Mouse (Mus musculus) erythroid progenitor cell, adult 5-6 weeks (primary cell): ENCODE measurements around the gene Dagla. TPM values are rescaled to one million over a fixed set of nuclear protein-coding genes. Genes with fewer than 3 reads are reported as not detected.

Experiments
- ATAC-seq: replicated peaks from 2 replicates; pipeline ENCODE4 v1.8.0; 2016; ENCODE audit warnings: moderate number of reproducible peaks, mild to moderate bottlenecking, moderate TSS enrichment, inconsistent platforms; ENCODE audit not compliant: poor library complexity, low FRiP score, severe bottlenecking
- total RNA-seq, 2 experiments: library from RNA; stranded (forward) in 1 of 2; stranded (reverse) in 1 of 2; fragments of 150-400 nt in 1 of 2; fragments of 186-747, 209-891 nt in 1 of 2; gene quantifications; 2 replicates each; pipeline versions ENCODE4 v1.2.3 to v1.2.4; 2015 to 2017; ENCODE audit warnings: low replicate concordance in 2 of 2

The Dagla gene
- total RNA-seq, 2 experiments from 2014 or later: not detected

- no peak for ATAC-seq
Observed at GRCm38 (mm10) chr19:10312072-10312471, 7.4 kb upstream of the Dagla start.

- ATAC-seq: no peak
Observed at GRCm38 (mm10) chr19:10308990-10309389, 4.3 kb upstream of the Dagla start.

GRCm38 (mm10) chr19:10307941-10308340 lies 3.3 kb upstream of the Dagla start:
- ATAC-seq: no peak

- no peak for ATAC-seq
Observed at GRCm38 (mm10) chr19:10307351-10307750, 2.7 kb upstream of the Dagla start.

GRCm38 (mm10) chr19:10306521-10307243 lies 2.0 kb upstream of the Dagla start:
- no peak for ATAC-seq

- ATAC-seq: no peak
Observed at GRCm38 (mm10) chr19:10305640-10306039, 963 bp upstream of the Dagla start.

GRCm38 (mm10) chr19:10304395-10304794 lies 282 bp downstream of the Dagla start:
- no peak for ATAC-seq

GRCm38 (mm10) chr19:10302852-10303251 lies 1.8 kb downstream of the Dagla start:
- no peak for ATAC-seq

GRCm38 (mm10) chr19:10301866-10302356 lies 2.8 kb downstream of the Dagla start:
- ATAC-seq: no peak

GRCm38 (mm10) chr19:10301263-10301662 lies 3.4 kb downstream of the Dagla start:
- no peak for ATAC-seq

GRCm38 (mm10) chr19:10300809-10301208 lies 3.9 kb downstream of the Dagla start:
- no peak for ATAC-seq

GRCm38 (mm10) chr19:10298268-10298667 lies 6.4 kb downstream of the Dagla start:
- ATAC-seq: no peak

- no peak for ATAC-seq
Observed at GRCm38 (mm10) chr19:10297041-10297503, 7.6 kb downstream of the Dagla start.

- no peak for ATAC-seq
Observed at GRCm38 (mm10) chr19:10296306-10296705, 8.4 kb downstream of the Dagla start.

GRCm38 (mm10) chr19:10294631-10295562 lies 9.8 kb downstream of the Dagla start:
- no peak for ATAC-seq

GRCm38 (mm10) chr19:10293987-10294386 lies 10.7 kb downstream of the Dagla start:
- ATAC-seq: no peak

- no peak for ATAC-seq
Observed at GRCm38 (mm10) chr19:10291896-10292490, 12.7 kb downstream of the Dagla start.

GRCm38 (mm10) chr19:10290153-10290945 lies 14.3 kb downstream of the Dagla start:
- ATAC-seq: no peak

GRCm38 (mm10) chr19:10289609-10290150 lies 15.0 kb downstream of the Dagla start:
- ATAC-seq: no peak
